Mouse (Mus musculus): ENCODE data around the gene 9530003J23Rik. TPM values are rescaled to one million over a fixed set of nuclear protein-coding genes. Genes with fewer than 3 reads are reported as not detected.

The 9530003J23Rik gene
- total RNA-seq, 2 experiments from 2014 or later, result not detected

Other genes starting within 250 kb of the 9530003J23Rik start
- not detected for gene Lrrc10, start 193.4 kb downstream of the 9530003J23Rik start, total RNA-seq (2021)
- gene Cct2, start 174.9 kb downstream of the 9530003J23Rik start, total RNA-seq (2021), result 100 to 1,000 TPM; 254 to 257 TPM
- 10 to 100 TPM; 26.5 to 28.4 TPM for gene Frs2, start 90.2 kb downstream of the 9530003J23Rik start, total RNA-seq (2021)
- gene Yeats4, start 14.2 kb downstream of the 9530003J23Rik start, total RNA-seq (2021), result 10 to 100 TPM; 38.9 to 42.3 TPM
- 100 to 1,000 TPM in 1 of 2 experiments, 10 to 100 TPM in 1; 79.4 to 184 TPM for gene Lyz2, start 43.6 kb upstream of the 9530003J23Rik start, total RNA-seq (2021)
- 10 to 100 TPM in 1 of 2 experiments, 1 to 10 TPM in 1; 8.8 to 18.2 TPM for gene Lyz1, start 54.2 kb upstream of the 9530003J23Rik start, total RNA-seq (2021)
- gene Cpsf6, start 141.3 kb upstream of the 9530003J23Rik start, total RNA-seq (2021), result 10 to 100 TPM; 61.3 to 77.6 TPM

Measured in adrenal gland, postnatal 36 days (tissue).